ENCODE assay signal across 22 mouse cellular contexts in genomic region chr10:85125184-85125583, GRCm38 (mm10). TPM values are rescaled to one million over a fixed set of nuclear protein-coding genes. Genes with fewer than 3 reads are reported as not detected.
DNase-seq lines count a peak whose midpoint lies in the region; ATAC-seq and TF ChIP-seq lines count a peak whose summit lies in the region.
"Had no signal": no experiment of that assay in that cellular context is flagged by ENCODE, and none has a peak within 500 bp of the region (broad histone marks: within the 10 kb centered on the region; RNA-seq: fewer than 3 reads in every experiment).

No protein-coding gene starts in this region.

- H3K27ac ChIP-seq in intestine, embryonic 15.5 days, result peak overlapping the region; percentile 60
- H3K27ac ChIP-seq: embryonic facial prominence, embryonic 12.5 days; embryonic facial prominence, embryonic 15.5 days; gastrocnemius, adult 2 months; hindbrain, embryonic 12.5 days; hindbrain, embryonic 15.5 days had no signal

- H3K4me2 ChIP-seq in intestine, embryonic 15.5 days (replicated peaks), result peak overlapping the region; percentile 30
- H3K4me2 ChIP-seq: embryonic facial prominence, embryonic 12.5 days; embryonic facial prominence, embryonic 15.5 days; heart, embryonic 11.5 days; hindbrain, embryonic 12.5 days; hindbrain, embryonic 15.5 days had no signal

- DNase-seq in R1 (ENCODE audit: low read depth, low spot score), result peak; percentile 59
- DNase-seq in large intestine, adult 2 months (ENCODE audit: low read depth, low spot score), result peak; percentile 82
- peak; percentile 58 for DNase-seq in yolk sac, embryonic 10.5 days (ENCODE audit: low spot score)
- no peak for DNase-seq in urinary bladder, adult 2 months (ENCODE audit: low spot score)
- no peak for DNase-seq in lung, adult 2 months
- DNase-seq in left cerebral cortex, adult 11 months (ENCODE audit: low spot score), result no peak
- DNase-seq: adrenal gland, postnatal 10 days; adrenal gland, postnatal 36 days; B cell, adult 2 months; cerebellum, adult 18-20 months; cerebellum, adult 9-10 months; cerebellum, postnatal 14 days; forebrain, postnatal 0 days; gastrocnemius, adult 2 months; gastrocnemius, postnatal 14 days had no signal

- no peak overlapping the region for H3K4me3 ChIP-seq in intestine, embryonic 15.5 days (replicated peaks)
- H3K4me3 ChIP-seq in lung, adult 2 months (replicated peaks; ENCODE audit: extremely low read depth, low read depth, low read length), result no peak overlapping the region
- H3K4me3 ChIP-seq: embryonic facial prominence, embryonic 12.5 days; embryonic facial prominence, embryonic 15.5 days; gastrocnemius, adult 2 months; hindbrain, embryonic 12.5 days; hindbrain, embryonic 15.5 days had no signal

- TF ChIP-seq CTCF in lung, adult 2 months (IDR thresholded peaks at IDR 0.05; ENCODE audit: insufficient read depth, low read length), result no peak

- H3K9me3 ChIP-seq in intestine, embryonic 15.5 days, result no peaks in the 10 kb centered on the region
- H3K9me3 ChIP-seq: embryonic facial prominence, embryonic 12.5 days; embryonic facial prominence, embryonic 15.5 days; hindbrain, embryonic 12.5 days; hindbrain, embryonic 15.5 days had no signal

- H3K27me3 ChIP-seq in intestine, embryonic 15.5 days (replicated peaks), result no peaks in the 10 kb centered on the region
- H3K27me3 ChIP-seq: embryonic facial prominence, embryonic 12.5 days; embryonic facial prominence, embryonic 15.5 days; hindbrain, embryonic 12.5 days; hindbrain, embryonic 15.5 days had no signal

- 0 out of 2 replicates have a peak, but pooled peaks cover 7% of the 10 kb centered on the region for H3K36me3 ChIP-seq in intestine, embryonic 15.5 days

- TF ChIP-seq POLR2A in lung, adult 2 months (IDR thresholded peaks at IDR 0.05; ENCODE audit: borderline replicate concordance, extremely low read depth, low read depth, low read length), result no peak

- H3K9ac ChIP-seq in intestine, embryonic 15.5 days, result no peak overlapping the region
- H3K9ac ChIP-seq: embryonic facial prominence, embryonic 12.5 days; embryonic facial prominence, embryonic 15.5 days; forebrain, postnatal 0 days; hindbrain, embryonic 12.5 days; hindbrain, embryonic 15.5 days had no signal

- WGBS in intestine, embryonic 15.5 days, result 70% methylated on average over 13 of the region's 13 CpGs
- WGBS in large intestine, adult 2 months, result 44% methylated on average over 13 of the region's 13 CpGs
- 81% methylated on average over 13 of the region's 13 CpGs for WGBS in lung, adult 2 months

- peaks cover 7% of the 10 kb centered on the region; the same call in 1 of the 2 replicates for H3K4me1 ChIP-seq in intestine, embryonic 15.5 days (replicated peaks)
- H3K4me1 ChIP-seq in lung, adult 2 months (ENCODE audit: control insufficient read depth, insufficient read depth, low read length), result peaks cover 10% of the 10 kb centered on the region

- peak; percentile 55 for ATAC-seq in intestine, embryonic 15.5 days
- ATAC-seq: forebrain, embryonic 14.5 days; forebrain, postnatal 0 days had no signal

RNA-seq across cellular contexts. Expression of gene Mterf2, which starts 2.6 kb away (rescaled TPM):
- 17.0 and 17.5 TPM in 2 replicates for polyA plus RNA-seq in intestine, embryonic 15.5 days (2015; fragmentation: Nextera tagmentation; extraction: Ambion mirVana)
- polyA plus RNA-seq in large intestine, adult 2 months (2012; rRNA removed), result 2.2 and 4.6 TPM in 2 replicates
- polyA plus RNA-seq in urinary bladder, adult 2 months (2012; rRNA removed), result 7.7 and 9.1 TPM in 2 replicates
- 2.0 and 3.5 TPM in 2 replicates for polyA plus RNA-seq in lung, adult 2 months (2012; rRNA removed)

RNA-seq across cellular contexts. Expression of gene Tmem263, which starts 22.8 kb away (rescaled TPM):
- 54.1 and 60.2 TPM in 2 replicates for polyA plus RNA-seq in intestine, embryonic 15.5 days (2015; fragmentation: Nextera tagmentation; extraction: Ambion mirVana)
- polyA plus RNA-seq in large intestine, adult 2 months (2012; rRNA removed), result 2.4 and 3.8 TPM in 2 replicates
- 12.3 and 14.2 TPM in 2 replicates for polyA plus RNA-seq in urinary bladder, adult 2 months (2012; rRNA removed)
- 3.6 and 5.9 TPM in 2 replicates for polyA plus RNA-seq in lung, adult 2 months (2012; rRNA removed)

RNA-seq across cellular contexts. Expression of gene Fhl4, which starts 22.9 kb away (rescaled TPM):
- polyA plus RNA-seq in intestine, embryonic 15.5 days (2015; fragmentation: Nextera tagmentation; extraction: Ambion mirVana), result 0.41 and 0.67 TPM in 2 replicates
- polyA plus RNA-seq in large intestine, adult 2 months (2012; rRNA removed), result 0.14 and 0.18 TPM in 2 replicates
- polyA plus RNA-seq in urinary bladder, adult 2 months (2012; rRNA removed), result 0.63 and 0.87 TPM in 2 replicates
- 0.14 and 0.22 TPM in 2 replicates for polyA plus RNA-seq in lung, adult 2 months (2012; rRNA removed)

RNA-seq across cellular contexts. Expression of gene Cry1, which starts 59.7 kb away (rescaled TPM):
- 25.6 and 28.1 TPM in 2 replicates for polyA plus RNA-seq in intestine, embryonic 15.5 days (2015; fragmentation: Nextera tagmentation; extraction: Ambion mirVana)
- 6.2 and 6.3 TPM in 2 replicates for polyA plus RNA-seq in large intestine, adult 2 months (2012; rRNA removed)
- 11.5 and 15.5 TPM in 2 replicates for polyA plus RNA-seq in urinary bladder, adult 2 months (2012; rRNA removed)
- 4.6 and 6.0 TPM in 2 replicates for polyA plus RNA-seq in lung, adult 2 months (2012; rRNA removed)

Comparison
In these comparisons a context has a peak if more than half of its experiments do, and no peak if none do; other contexts are left out.
1. DNase-seq: peak in R1 (single experiment), large intestine, adult 2 months (single experiment) and yolk sac, embryonic 10.5 days (single experiment); none in urinary bladder, adult 2 months (single experiment), lung, adult 2 months (single experiment) and left cerebral cortex, adult 11 months (single experiment).